Mouse (Mus musculus) MEL (cell line): Measurements from ENCODE around the gene Aldh1a2.
A peak's percentile ranks its signal among the peaks of the same experiment; 100 is the strongest.

Source experiments
- CTCF ChIP-seq, 3 experiments: IDR thresholded peaks in 2 of 3; conservative IDR thresholded peaks in 1 of 3; 2 replicates each; pipeline ENCODE4 v1.5.1; 2011 to 2012; ENCODE audit warnings: low read length in 3 of 3, low read depth in 2 of 3, mild to moderate bottlenecking in 2 of 3, improper control_type of control experiment in 1 of 3, inconsistent platforms in 1 of 3, mixed read lengths in 1 of 3, moderate library complexity in 1 of 3; ENCODE audit not compliant: control insufficient read depth in 1 of 3, insufficient read depth in 1 of 3, poor library complexity in 1 of 3, severe bottlenecking in 1 of 3
- GABPA ChIP-seq: IDR thresholded peaks from 2 replicates; pipeline ENCODE4 v1.6.1; 2012; ENCODE audit warnings: low read depth, mild to moderate bottlenecking, inconsistent platforms, low read length, improper control_type of control experiment, moderate library complexity
- MAZ ChIP-seq: IDR thresholded peaks from 2 replicates; pipeline ENCODE4 v1.6.1; 2012; ENCODE audit warnings: low read depth, mild to moderate bottlenecking, inconsistent platforms, low read length, improper control_type of control experiment
- MXI1 ChIP-seq: IDR thresholded peaks from 2 replicates; pipeline ENCODE4 v1.6.1; 2011; ENCODE audit warnings: mild to moderate bottlenecking, low read depth, low read length, improper control_type of control experiment
- POLR2A ChIP-seq, 2 experiments: IDR thresholded peaks; 2 replicates each; pipeline ENCODE4 v1.6.1; 2011 to 2012; ENCODE audit warnings: low read length in 2 of 2, mild to moderate bottlenecking in 2 of 2, control low read depth in 1 of 2, improper control_type of control experiment in 1 of 2, low read depth in 1 of 2, moderate library complexity in 1 of 2; ENCODE audit not compliant: control insufficient read depth in 1 of 2, insufficient read depth in 1 of 2, poor library complexity in 1 of 2
- POLR2AphosphoS2 ChIP-seq: IDR thresholded peaks from 2 replicates; pipeline ENCODE4 v1.6.1; 2011; ENCODE audit warnings: low read length, improper control_type of control experiment
- SIN3A ChIP-seq: IDR thresholded peaks from 2 replicates; pipeline ENCODE4 v1.6.1; 2012; ENCODE audit warnings: low read length, improper control_type of control experiment, inconsistent platforms
- ZC3H11A ChIP-seq: IDR thresholded peaks from 2 replicates; pipeline ENCODE4 v1.6.1; 2012; ENCODE audit warnings: low read depth, mild to moderate bottlenecking, inconsistent platforms, low read length, improper control_type of control experiment
- ZKSCAN1 ChIP-seq: IDR thresholded peaks from 2 replicates; pipeline ENCODE4 v1.6.1; 2012; ENCODE audit warnings: low read depth, mild to moderate bottlenecking, inconsistent platforms, low read length, improper control_type of control experiment, moderate library complexity

DNA sequence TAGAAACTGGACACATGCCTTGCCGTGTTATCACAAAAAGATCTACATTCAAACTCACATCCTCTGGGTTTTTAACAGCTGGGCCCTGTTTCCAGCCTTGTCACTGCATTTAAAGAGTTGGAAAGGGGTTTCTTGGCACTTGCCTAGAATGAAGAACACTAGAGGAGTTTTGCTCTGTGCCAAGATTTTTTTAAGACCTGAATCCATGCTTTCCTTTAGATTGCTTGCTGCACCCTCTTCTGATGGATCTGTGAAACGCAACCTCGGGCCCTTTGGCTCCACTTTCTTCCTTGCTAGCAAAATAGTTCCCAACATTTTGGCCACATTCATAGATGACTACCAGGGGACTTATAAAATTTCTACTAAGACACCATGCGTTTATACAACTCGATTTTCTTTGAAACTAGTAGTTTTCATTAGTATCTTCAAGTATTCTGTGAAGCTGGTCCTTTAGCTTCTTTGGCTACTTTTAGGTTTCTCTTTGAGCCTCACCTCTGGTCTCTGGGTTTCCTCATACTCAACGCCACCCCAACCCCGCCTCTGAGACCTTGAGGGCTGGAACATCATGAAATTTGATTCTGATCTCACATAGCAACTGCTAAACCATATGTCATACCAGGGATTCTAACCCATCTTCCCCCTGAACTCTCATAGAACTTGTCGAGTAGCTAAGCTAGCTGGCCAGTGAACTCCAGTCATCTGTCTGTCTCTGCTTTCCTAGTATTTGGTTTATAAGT, 35.5 kb upstream of the Aldh1a2 start:
- TF ChIP-seq MAZ, result no peak
- TF ChIP-seq MXI1, result no peak
- TF ChIP-seq CTCF (IDR thresholded peaks at IDR 0.05 in 2 of 3, conservative IDR thresholded peaks at IDR 0.05 in 1 of 3; ENCODE audit: control insufficient read depth in 1 of 3, insufficient read depth in 1 of 3, low read depth in 2 of 3, low read length in 3 of 3, poor library complexity in 1 of 3, severe bottlenecking in 1 of 3), result peak in 1 of 3 experiments; percentile 29; a peak in 2 of 6 replicates
- no peak for TF ChIP-seq ZC3H11A
- no peak for TF ChIP-seq POLR2A (IDR thresholded peaks at IDR 0.05; ENCODE audit: control insufficient read depth in 1 of 2, insufficient read depth in 1 of 2, low read depth in 1 of 2, low read length in 2 of 2, poor library complexity in 1 of 2)
- TF ChIP-seq SIN3A, result no peak
- no peak for TF ChIP-seq GABPA
- no peak for TF ChIP-seq POLR2AphosphoS2
- no peak for TF ChIP-seq ZKSCAN1
